In genomic region chr7:43554550-43554949, GRCm38 (mm10) we compare ENCODE assay signal across 1 mouse cellular context.
TF ChIP-seq lines count a peak whose summit lies in the region.

No protein-coding gene starts in this region.

TF ChIP-seq in CH12.LX, 34 proteins besides CTCF, POLR2A, EP300 and RAD21 (continued from another document):
- TF ChIP-seq ETS1 (conservative IDR thresholded peaks at IDR 0.05; ENCODE audit: low read depth, low read length) (peak; percentile 99), MXI1 (IDR thresholded peaks at IDR 0.05; ENCODE audit: low read depth, low read length) (peak; percentile 48; the same call in 1 of the 2 replicates), USF1 (IDR thresholded peaks at IDR 0.05; ENCODE audit: low read depth, low read length) (no peak), MAFK (IDR thresholded peaks at IDR 0.05; ENCODE audit: insufficient replicate concordance, low read length) (peak; percentile 84)
